Mouse (Mus musculus): ENCODE measurements around the gene Atp2b2. TPM values are rescaled to one million over a fixed set of nuclear protein-coding genes. Genes with fewer than 3 reads are reported as not detected.

Atp2b2 gene
- polyA plus RNA-seq, 1 experiment from 2014 or later = 0.97 TPM

GRCm38 (mm10) chr6:113941324-113941723, 101.1 kb downstream of the Atp2b2 start:
- ATAC-seq (ENCODE audit: insufficient read depth, low FRiP score) = no peak
- H3K4me3 ChIP-seq (replicated peaks; ENCODE audit: low read length) = no peak overlapping the region
- H3K4me1 ChIP-seq (ENCODE audit: control insufficient read depth, insufficient read depth, low read length) = 0 out of 2 replicates have a peak, but pooled peaks cover 2% of the 10 kb centered on the region
- H3K9me3 ChIP-seq (replicated peaks; ENCODE audit: control insufficient read depth, low read length) = no peaks in the 10 kb centered on the region
- no peak overlapping the region for H3K4me2 ChIP-seq (ENCODE audit: low read depth, low read length)
- no peaks in the 10 kb centered on the region for H3K36me3 ChIP-seq (ENCODE audit: control insufficient read depth, insufficient read depth, low read length)
- H3K9ac ChIP-seq (ENCODE audit: low read length) = no peak overlapping the region
- 69% methylated on average over 5 of the region's 5 CpGs for WGBS
- no peak overlapping the region for H3K27ac ChIP-seq (ENCODE audit: low read length)
- H3K27me3 ChIP-seq (ENCODE audit: control insufficient read depth, insufficient read depth, low read length) = no peaks in the 10 kb centered on the region

GRCm38 (mm10) chr6:113939442-113939841, 103.0 kb downstream of the Atp2b2 start:
- WGBS = 89% methylated on average over 8 of the region's 8 CpGs
- Histone ChIP-seq H3K27me3 (ENCODE audit: control insufficient read depth, insufficient read depth, low read length) (no peaks in the 10 kb centered on the region), H3K4me2 (ENCODE audit: low read depth, low read length) (no peak overlapping the region), H3K4me1 (ENCODE audit: control insufficient read depth, insufficient read depth, low read length) (0 out of 2 replicates have a peak, but pooled peaks cover 2% of the 10 kb centered on the region), H3K4me3 (replicated peaks; ENCODE audit: low read length) (no peak overlapping the region), H3K27ac (ENCODE audit: low read length) (no peak overlapping the region), H3K9ac (ENCODE audit: low read length) (no peak overlapping the region), H3K9me3 (replicated peaks; ENCODE audit: control insufficient read depth, low read length) (no peaks in the 10 kb centered on the region), H3K36me3 (ENCODE audit: control insufficient read depth, insufficient read depth, low read length) (no peaks in the 10 kb centered on the region)
- no peak for ATAC-seq (ENCODE audit: insufficient read depth, low FRiP score)

- H3K27ac ChIP-seq (ENCODE audit: low read length) = no peak overlapping the region
- ATAC-seq (ENCODE audit: insufficient read depth, low FRiP score) = no peak
These were observed 105.5 kb downstream of the Atp2b2 start for GRCm38 (mm10) chr6:113936811-113937508.

GRCm38 (mm10) chr6:113936111-113936510, 106.3 kb downstream of the Atp2b2 start:
- Histone ChIP-seq H3K9ac (ENCODE audit: low read length) (no peak overlapping the region), H3K4me3 (replicated peaks; ENCODE audit: low read length) (no peak overlapping the region), H3K4me1 (ENCODE audit: control insufficient read depth, insufficient read depth, low read length) (0 out of 2 replicates have a peak, but pooled peaks cover 2% of the 10 kb centered on the region), H3K4me2 (ENCODE audit: low read depth, low read length) (no peak overlapping the region), H3K36me3 (ENCODE audit: control insufficient read depth, insufficient read depth, low read length) (no peaks in the 10 kb centered on the region), H3K27ac (ENCODE audit: low read length) (no peak overlapping the region), H3K27me3 (ENCODE audit: control insufficient read depth, insufficient read depth, low read length) (no peaks in the 10 kb centered on the region), H3K9me3 (replicated peaks; ENCODE audit: control insufficient read depth, low read length) (no peaks in the 10 kb centered on the region)
- no peak for ATAC-seq (ENCODE audit: insufficient read depth, low FRiP score)
- 61% methylated on average over 8 of the region's 8 CpGs for WGBS

More at GRCm38 (mm10) chr6:113936811-113937508, 105.5 kb downstream of the Atp2b2 start:
- Histone ChIP-seq H3K4me2 (ENCODE audit: low read depth, low read length) (no peak overlapping the region), H3K4me1 (ENCODE audit: control insufficient read depth, insufficient read depth, low read length) (0 out of 2 replicates have a peak, but pooled peaks cover 2% of the 10 kb centered on the region), H3K36me3 (ENCODE audit: control insufficient read depth, insufficient read depth, low read length) (no peaks in the 10 kb centered on the region), H3K9me3 (replicated peaks; ENCODE audit: control insufficient read depth, low read length) (no peaks in the 10 kb centered on the region), H3K4me3 (replicated peaks; ENCODE audit: low read length) (no peak overlapping the region), H3K9ac (ENCODE audit: low read length) (no peak overlapping the region), H3K27me3 (ENCODE audit: control insufficient read depth, insufficient read depth, low read length) (no peaks in the 10 kb centered on the region)
- WGBS = 43% methylated on average over 6 of the region's 6 CpGs

GRCm38 (mm10) chr6:113934692-113935091, 107.7 kb downstream of the Atp2b2 start:
- Histone ChIP-seq H3K9ac (ENCODE audit: low read length) (no peak overlapping the region), H3K4me1 (ENCODE audit: control insufficient read depth, insufficient read depth, low read length) (0 out of 2 replicates have a peak, but pooled peaks cover 2% of the 10 kb centered on the region), H3K4me3 (replicated peaks; ENCODE audit: low read length) (no peak overlapping the region), H3K36me3 (ENCODE audit: control insufficient read depth, insufficient read depth, low read length) (no peaks in the 10 kb centered on the region), H3K9me3 (replicated peaks; ENCODE audit: control insufficient read depth, low read length) (no peaks in the 10 kb centered on the region), H3K4me2 (ENCODE audit: low read depth, low read length) (no peak overlapping the region), H3K27ac (ENCODE audit: low read length) (no peak overlapping the region), H3K27me3 (ENCODE audit: control insufficient read depth, insufficient read depth, low read length) (no peaks in the 10 kb centered on the region)
- no peak for ATAC-seq (ENCODE audit: insufficient read depth, low FRiP score)
- 57% methylated on average over 8 of the region's 8 CpGs for WGBS

- H3K9ac ChIP-seq (ENCODE audit: low read length) = no peak overlapping the region
- no peak overlapping the region for H3K27ac ChIP-seq (ENCODE audit: low read length)
- H3K27me3 ChIP-seq (ENCODE audit: control insufficient read depth, insufficient read depth, low read length) = no peaks in the 10 kb centered on the region
- H3K4me1 ChIP-seq (ENCODE audit: control insufficient read depth, insufficient read depth, low read length) = 0 out of 2 replicates have a peak, but pooled peaks cover 2% of the 10 kb centered on the region
- H3K36me3 ChIP-seq (ENCODE audit: control insufficient read depth, insufficient read depth, low read length) = no peaks in the 10 kb centered on the region
- H3K9me3 ChIP-seq (replicated peaks; ENCODE audit: control insufficient read depth, low read length) = no peaks in the 10 kb centered on the region
- H3K4me3 ChIP-seq (replicated peaks; ENCODE audit: low read length) = no peak overlapping the region
- 70% methylated on average over 14 of the region's 14 CpGs for WGBS
- ATAC-seq (ENCODE audit: insufficient read depth, low FRiP score) = no peak
- H3K4me2 ChIP-seq (ENCODE audit: low read depth, low read length) = no peak overlapping the region
These were observed 108.9 kb downstream of the Atp2b2 start for GRCm38 (mm10) chr6:113933261-113934151.

- 88% methylated on average over 8 of the region's 8 CpGs for WGBS
- H3K9ac ChIP-seq (ENCODE audit: low read length) = no peak overlapping the region
- no peaks in the 10 kb centered on the region for H3K9me3 ChIP-seq (replicated peaks; ENCODE audit: control insufficient read depth, low read length)
- no peak overlapping the region for H3K4me3 ChIP-seq (replicated peaks; ENCODE audit: low read length)
- no peak overlapping the region for H3K27ac ChIP-seq (ENCODE audit: low read length)
- H3K4me2 ChIP-seq (ENCODE audit: low read depth, low read length) = no peak overlapping the region
- H3K36me3 ChIP-seq (ENCODE audit: control insufficient read depth, insufficient read depth, low read length) = no peaks in the 10 kb centered on the region
- no peak for ATAC-seq (ENCODE audit: insufficient read depth, low FRiP score)
- H3K27me3 ChIP-seq (ENCODE audit: control insufficient read depth, insufficient read depth, low read length) = no peaks in the 10 kb centered on the region
- no peaks in the 10 kb centered on the region for H3K4me1 ChIP-seq (ENCODE audit: control insufficient read depth, insufficient read depth, low read length)
These were observed 113.1 kb downstream of the Atp2b2 start for GRCm38 (mm10) chr6:113929191-113929875.

GRCm38 (mm10) chr6:113923249-113923648, 119.2 kb downstream of the Atp2b2 start:
- Histone ChIP-seq H3K9ac (ENCODE audit: low read length) (no peak overlapping the region), H3K4me2 (ENCODE audit: low read depth, low read length) (no peak overlapping the region), H3K4me1 (ENCODE audit: control insufficient read depth, insufficient read depth, low read length) (no peaks in the 10 kb centered on the region), H3K36me3 (ENCODE audit: control insufficient read depth, insufficient read depth, low read length) (no peaks in the 10 kb centered on the region), H3K4me3 (replicated peaks; ENCODE audit: low read length) (no peak overlapping the region), H3K27me3 (ENCODE audit: control insufficient read depth, insufficient read depth, low read length) (no peaks in the 10 kb centered on the region), H3K9me3 (replicated peaks; ENCODE audit: control insufficient read depth, low read length) (no peaks in the 10 kb centered on the region), H3K27ac (ENCODE audit: low read length) (no peak overlapping the region)
- ATAC-seq (ENCODE audit: insufficient read depth, low FRiP score) = no peak
- WGBS = 72% methylated on average over 4 of the region's 4 CpGs
